Mouse (Mus musculus): ENCODE data around the gene Arhgap44.

The Arhgap44 gene

DNA sequence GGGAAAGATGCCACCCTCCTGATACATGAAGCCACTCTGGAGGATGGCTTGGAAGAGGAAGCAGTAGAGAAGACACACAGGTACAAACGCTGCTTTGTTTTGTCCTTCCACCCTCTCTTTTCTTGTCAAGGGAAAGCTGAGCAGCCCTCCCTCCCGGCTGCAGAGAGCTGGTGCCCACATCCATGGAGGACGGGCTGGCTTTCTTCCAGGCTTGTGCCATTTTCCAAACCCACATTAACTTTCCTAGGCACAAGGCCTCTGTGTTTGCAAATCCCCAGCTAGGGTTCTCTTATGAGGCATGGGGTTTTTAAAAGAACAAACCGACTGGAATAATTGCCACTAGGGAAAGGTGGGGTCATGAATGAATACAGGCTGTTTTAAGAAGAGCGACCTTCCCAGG, 163.1 kb downstream of the Arhgap44 start:
- DNase-seq: no peak

DNA sequence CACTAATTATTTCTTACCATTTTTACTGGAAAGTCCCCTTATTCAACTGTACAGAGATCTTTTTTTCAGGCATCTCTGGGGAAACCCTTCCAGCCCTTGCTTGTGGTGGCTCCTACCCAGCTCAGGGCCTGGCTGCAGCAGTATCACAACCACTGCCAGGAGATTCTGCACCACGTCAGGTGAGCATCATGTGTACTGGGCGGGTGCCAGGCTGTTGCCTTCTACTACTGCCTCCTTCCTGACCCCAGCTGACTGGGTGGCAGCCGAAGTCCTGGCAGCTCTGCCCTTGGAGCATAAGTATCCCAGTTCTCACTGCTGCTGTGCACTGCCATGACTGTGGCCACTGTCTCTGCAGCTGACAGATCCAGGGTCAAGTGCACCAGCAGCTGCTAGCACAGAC, 164.3 kb downstream of the Arhgap44 start:
- DNase-seq: peak; percentile 53

DNA sequence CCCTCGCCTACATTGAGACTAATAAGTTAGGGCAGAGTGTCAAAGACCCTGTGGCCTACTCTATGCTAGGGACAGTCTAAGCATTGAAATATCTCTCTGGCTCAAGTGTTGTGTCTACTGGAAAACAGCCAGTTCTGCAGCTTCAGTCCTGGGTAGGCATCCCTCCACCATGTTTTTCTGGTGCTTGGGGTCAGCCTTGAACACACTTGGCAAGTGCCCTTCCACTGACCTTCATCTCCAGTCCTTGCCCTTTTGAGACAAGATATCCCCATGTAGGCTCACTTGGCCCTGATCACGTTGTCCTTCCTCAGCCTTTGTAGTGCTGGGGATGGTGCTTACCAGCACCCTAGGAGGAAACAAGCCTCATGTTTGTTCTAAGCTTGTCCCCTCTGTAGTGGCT, 174.2 kb downstream of the Arhgap44 start:
- DNase-seq: no peak

DNA sequence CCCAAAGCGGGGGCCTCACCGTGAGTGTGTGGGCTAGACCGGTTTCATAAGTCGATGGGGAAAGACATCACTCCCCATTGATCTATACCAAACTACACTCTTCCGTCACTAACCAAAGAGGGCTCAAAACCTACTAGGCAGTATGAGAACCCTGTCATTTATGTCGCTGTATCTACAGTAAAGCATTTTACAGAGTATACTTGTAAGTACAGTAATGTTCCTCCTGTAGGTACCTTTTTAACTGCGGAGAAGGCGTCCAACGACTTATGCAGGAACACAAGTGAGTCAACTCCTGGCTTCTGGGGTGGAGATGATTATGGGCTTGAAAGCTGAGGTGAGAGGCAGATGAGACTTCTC, 183.3 kb downstream of the Arhgap44 start:
- no peak for DNase-seq

DNA sequence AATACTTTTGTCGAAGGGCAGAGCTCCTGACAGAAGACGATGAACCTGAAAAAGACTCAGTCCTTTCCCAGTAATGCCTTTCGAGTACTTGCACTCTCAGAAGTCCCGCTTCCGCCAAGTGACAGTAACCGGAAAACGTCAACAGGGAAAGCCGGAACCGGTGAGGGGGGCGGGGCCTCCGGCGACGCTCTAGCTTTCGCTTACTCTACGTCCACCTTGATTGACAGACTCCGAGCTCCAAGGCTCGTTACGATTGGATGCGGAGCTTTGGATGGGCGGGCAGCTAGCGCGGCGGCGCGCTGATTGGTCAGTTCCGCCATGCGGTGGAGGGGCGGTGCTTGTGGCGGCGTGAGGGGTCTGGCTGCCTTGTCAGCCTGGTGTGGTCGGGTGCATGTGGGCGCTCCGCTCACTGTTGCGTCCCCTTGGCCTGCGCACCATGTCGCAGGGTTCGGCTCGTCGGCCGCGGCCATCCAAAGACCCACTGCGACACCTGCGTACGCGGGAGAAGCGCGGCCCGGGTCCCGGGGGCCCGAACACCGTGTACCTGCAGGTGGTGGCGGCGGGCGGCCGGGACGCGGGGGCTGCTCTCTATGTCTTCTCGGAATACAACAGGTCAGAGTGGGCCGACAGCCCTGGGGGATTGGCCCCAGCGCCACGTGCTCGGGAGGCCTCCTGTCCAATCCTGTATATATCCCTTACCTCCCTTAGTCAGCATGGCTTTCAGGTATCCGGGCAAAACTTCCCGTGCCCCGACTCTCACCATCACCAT, 183.9 kb downstream of the Arhgap44 start, which contains the start of gene Elac2:
Gene Elac2 (plus strand): TSS at position 319 of the 769 bp plus-strand sequence.
- peak; percentile 98 for DNase-seq

DNA sequence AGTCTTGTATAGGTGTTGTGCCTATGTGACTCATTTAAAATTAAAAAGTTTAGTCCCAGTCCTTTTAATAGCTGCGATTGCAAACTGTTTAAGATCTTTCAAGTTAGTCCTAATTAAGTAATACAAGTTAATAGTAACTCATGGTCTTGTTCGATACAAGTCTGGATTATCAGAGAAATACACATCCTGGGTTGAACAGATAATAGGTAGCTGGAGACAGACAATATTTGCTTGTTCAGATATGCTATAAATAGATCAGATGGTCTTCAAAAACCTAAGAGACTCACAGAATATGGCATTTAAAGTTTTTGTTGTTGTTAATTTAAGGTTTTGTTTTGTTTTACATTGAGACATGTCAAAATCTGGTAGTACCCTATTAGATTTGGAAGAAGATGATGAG, 190.3 kb downstream of the Arhgap44 start:
- DNase-seq: no peak

DNA sequence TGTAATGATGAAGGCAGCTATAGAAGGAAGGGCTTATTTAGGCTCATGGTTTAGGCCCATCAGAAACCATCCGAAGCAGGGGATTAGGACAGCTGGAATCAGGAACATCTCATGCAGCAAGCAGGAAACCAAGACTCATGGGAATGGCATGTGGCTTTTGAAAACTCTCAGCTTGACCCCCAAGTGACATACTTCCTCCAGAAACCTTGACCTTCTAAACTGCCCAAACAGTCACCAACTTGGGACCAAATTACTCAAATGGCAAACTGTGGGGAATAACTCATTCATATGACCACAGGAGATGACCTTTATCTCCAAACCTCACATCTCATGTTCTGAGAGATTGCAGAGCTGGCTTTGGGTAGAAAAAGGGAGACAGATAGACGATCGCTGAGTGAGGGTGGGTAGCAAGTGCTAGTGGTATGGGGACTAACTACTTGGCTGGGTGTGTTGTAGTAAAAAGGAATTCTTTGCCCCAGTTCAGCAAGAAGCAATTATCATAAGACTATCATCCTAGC, 191.2 kb downstream of the Arhgap44 start:
- no peak for DNase-seq

DNA sequence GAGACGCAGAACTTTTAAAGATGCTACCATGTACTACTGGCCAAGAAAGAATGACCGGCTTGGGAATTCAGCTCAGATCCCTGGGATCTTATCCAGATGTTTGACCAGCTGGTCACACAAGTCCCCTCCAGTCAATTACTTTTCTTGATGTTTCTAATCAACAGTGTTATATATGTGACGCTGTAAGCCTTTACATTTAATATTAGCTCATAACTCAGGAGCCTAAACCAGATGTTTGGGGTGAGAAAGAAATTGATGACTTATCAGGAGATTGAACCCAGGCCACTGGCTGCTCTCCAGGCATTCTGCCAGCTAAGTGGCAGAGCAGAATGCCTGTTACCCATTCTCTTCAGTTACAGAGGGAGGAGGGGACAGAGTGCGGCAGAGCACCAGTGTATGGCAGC, 193.8 kb downstream of the Arhgap44 start:
- DNase-seq: no peak

DNA sequence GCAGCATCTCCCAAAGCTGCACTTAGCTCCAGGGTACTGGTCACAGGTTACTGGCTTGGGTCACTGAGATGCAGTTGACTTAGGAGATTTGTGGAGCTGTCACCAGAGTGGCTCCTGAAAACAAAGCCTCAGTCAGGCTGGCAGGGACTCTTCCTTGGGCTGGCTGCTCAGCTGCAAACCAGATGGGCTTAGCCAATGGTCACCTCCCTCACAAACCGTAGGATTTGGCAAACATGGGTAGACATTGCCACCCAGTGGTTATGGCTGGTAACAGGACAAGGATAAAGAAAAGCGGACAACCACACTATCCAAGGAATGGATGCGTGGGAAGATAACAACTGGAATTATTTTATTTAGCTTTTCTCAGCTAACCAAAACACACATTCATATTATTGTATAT, 194.3 kb downstream of the Arhgap44 start:
- DNase-seq: peak; percentile 70

DNA sequence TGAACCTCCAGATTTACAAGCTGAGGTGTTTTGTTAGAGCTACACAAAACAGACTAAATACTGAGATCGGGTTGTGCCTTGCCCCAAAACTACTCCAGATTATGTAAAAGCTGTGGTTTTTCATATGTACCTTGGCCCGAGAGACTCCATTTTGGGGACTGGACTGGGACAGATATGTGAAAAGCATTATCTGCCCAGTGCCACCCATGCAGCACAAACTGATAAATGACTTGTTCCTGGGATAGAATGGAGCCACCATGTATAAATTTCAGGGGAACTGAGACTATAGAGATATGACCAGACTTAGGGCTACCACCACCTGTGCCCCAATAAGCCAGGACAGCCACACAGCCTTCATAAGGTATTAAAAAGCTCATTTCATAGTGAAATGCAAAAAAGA, 200.1 kb downstream of the Arhgap44 start:
- DNase-seq: no peak

DNA sequence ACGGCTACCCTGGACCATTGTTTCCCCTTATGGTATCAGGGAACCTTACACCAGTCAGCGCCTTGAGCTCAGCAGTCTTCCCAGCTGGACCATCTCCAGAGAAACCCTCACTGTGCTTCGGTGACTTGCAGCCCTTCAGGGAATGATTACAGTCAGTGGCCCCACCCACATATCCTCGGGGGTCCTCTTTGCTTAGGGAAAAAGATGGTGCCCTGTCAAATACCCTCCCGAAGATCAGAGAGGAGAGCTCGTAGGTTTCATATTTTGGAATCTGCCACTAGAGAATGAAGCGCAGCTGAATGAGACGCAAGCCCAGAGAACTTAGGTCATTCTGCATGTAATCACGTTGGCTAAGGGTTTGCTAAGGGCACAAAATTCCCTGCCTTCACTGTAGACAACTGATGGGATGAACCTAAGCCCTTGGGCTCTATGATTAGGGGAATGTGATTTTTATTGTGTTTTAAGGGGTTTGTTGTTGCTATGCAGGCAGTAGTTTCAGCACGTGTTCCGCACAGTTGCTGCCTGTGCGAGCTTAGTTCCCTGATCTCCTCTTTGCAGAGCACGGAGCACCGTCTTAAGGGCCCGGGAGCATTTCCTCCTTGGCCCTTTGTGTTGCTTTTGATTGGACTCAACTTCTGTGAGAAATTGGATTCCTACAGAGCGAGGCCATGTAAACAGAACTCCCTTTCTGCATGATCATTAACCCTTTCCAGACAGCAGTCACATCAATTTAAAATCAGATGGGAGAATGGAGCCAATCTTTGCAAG, 205.6 kb downstream of the Arhgap44 start:
- no peak for DNase-seq
